Mouse (Mus musculus): Measurements from ENCODE around the gene Man1c1. TPM values are rescaled to one million over a fixed set of nuclear protein-coding genes. Genes with fewer than 3 reads are reported as not detected.

The Man1c1 gene
- 8.2 TPM for total RNA-seq (2023)

GRCm38 (mm10) chr4:134703835-134704546 lies at the start of gene Man1c1:
Gene Man1c1 (minus strand): TSS chr4:134704290.

DNA sequence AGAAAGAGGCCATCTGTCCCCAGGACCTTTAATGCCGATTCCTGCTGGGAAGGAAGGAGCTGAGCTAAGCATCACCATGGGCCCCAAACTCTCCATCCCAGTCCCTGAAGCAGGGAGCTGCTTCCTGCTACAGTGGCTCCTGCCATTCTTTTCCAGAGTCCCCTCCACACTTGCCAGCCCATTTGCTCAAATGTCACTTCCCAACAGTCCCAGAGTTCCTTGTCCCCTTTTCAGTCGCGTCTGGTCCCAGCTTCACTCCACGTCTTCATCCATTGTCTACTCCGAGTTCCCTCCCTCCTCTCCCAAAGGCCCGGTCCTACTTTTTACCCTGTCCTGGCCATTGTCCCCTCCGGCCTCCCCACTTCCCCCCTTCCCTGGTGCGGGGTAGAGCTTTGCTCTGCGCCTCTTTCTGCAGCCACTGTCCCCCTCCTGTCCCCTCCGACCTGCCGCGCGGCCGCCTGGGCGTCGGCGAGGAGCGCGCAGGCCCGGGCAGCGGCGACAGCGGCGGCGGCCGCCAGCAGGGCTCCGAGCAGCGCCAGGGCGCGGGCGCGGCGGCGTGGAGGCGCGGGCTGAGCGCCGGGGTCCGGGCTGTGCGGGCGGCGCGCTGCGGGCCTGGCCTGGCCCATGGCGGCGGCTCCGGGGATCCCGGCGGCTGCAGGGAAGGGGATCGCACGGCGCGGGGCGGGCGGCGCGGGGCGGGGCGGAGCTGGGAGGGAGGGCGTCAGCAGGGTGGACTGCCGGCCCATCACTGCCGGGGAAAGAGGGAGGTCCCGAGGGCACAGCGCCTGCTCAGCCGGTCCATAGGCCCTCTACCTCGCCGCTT lies 152.4 kb downstream of the Man1c1 start, which contains the start of gene Selenon:
TSS of gene Selenon (minus strand) at position 673 of the 823 bp plus-strand sequence.

DNA sequence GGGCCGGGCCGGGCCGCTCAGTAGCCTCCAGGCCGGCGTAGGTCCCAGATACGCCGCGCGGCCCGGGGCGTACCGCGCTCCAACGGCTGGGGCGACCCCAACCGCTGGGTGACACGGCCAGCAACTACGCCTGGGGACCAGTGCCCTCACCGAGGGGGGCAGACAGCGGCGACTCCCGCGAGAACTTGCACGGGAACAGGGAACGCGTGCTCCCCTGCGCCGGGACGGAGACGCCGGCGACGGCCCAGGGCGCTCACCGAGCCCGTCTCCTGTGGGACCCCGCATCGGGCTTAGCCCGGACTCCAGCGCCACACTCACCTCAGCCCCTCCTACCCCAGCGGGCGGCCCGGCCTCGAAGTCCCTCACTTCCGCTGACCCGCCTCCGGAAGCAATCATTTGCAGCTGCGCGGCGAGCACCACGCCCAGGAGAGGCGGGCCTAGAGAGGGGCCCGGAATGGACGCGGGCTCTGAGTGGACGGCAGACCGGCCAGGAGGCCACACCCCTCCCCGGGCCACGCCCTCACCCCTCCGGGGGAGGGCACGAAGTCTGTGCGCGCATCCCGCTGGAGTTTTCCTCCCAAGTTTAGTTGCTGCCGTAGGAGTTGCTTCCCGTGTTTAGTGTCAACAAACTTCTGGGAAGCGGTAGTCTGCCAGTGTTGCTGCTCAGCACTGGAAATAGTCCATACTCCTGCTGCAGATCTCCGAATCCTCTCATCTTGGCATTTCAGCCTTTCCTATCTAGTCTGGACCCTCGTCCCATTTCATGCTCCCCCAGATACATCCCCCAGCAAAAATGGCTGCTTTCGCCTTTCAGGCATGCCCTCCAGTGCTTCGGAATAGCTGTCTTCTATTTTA lies 168.9 kb downstream of the Man1c1 start, which contains the start of gene Mtfr1l:
TSS of gene Mtfr1l (minus strand) at position 456 of the 855 bp plus-strand sequence.

Other genes starting within 250 kb of the Man1c1 start
- 44.4 TPM for gene Stmn1, start 236.0 kb downstream of the Man1c1 start, total RNA-seq (2023)
- 20.9 TPM for gene Paqr7, start 207.6 kb downstream of the Man1c1 start, total RNA-seq (2023)
- gene Aunip, start 193.3 kb downstream of the Man1c1 start, total RNA-seq (2023): 0.44 TPM
- gene Mtfr1l, start 168.9 kb downstream of the Man1c1 start, total RNA-seq (2023): 50.8 TPM
- 5.3 TPM for gene Selenon, start 152.1 kb downstream of the Man1c1 start, total RNA-seq (2023)
- gene Ldlrap1, start 63.7 kb upstream of the Man1c1 start, total RNA-seq (2023): 125 TPM
- 36.8 TPM for gene Maco1, start 149.1 kb upstream of the Man1c1 start, total RNA-seq (2023)
- not detected for gene Rhd, start 160.2 kb upstream of the Man1c1 start, total RNA-seq (2023)
- 152 TPM for gene Tmem50a, start 210.7 kb upstream of the Man1c1 start, total RNA-seq (2023)
- gene Rsrp1, start 219.3 kb upstream of the Man1c1 start, total RNA-seq (2023): 354 TPM
- 281 TPM for gene Syf2, start 226.6 kb upstream of the Man1c1 start, total RNA-seq (2023)